Mouse (Mus musculus): ENCODE data around the gene Rab8b.

DNA sequence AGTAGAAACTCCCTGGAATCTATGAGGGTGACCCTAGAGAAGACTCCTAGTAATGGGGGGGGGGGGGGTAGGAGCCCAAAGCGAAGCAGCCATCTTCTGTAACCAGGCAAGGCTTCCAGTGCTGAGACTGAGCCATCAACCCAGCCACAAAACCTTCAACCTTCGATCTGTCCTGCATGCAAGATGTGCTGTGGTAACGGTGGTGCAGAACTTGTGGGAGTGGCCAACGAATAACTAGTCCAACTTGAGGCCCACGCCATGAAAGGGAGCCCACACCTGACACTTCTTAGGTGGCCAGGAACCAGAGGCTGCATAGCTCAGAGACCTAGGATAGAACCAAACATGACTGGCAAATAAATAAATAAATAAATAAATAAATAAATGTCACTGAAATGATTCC is 8.8 kb downstream of the Rab8b start:
- no peak for TF ChIP-seq CTCF (IDR thresholded peaks at IDR 0.05; ENCODE audit: low read depth, low read length)
- TF ChIP-seq POLR2A (IDR thresholded peaks at IDR 0.05; ENCODE audit: insufficient read depth, low read length), result no peak

Data from ES-Bruce4 (cell line).